Mouse (Mus musculus): ENCODE data around the gene Coro1c.
A peak's percentile ranks its signal among the peaks of the same experiment; 100 is the strongest.

Coro1c gene

GRCm38 (mm10) chr5:113882566-113883383, 25.8 kb downstream of the Coro1c start:
- DNase-seq: no peak

- no peak for DNase-seq
Measured at GRCm38 (mm10) chr5:113881136-113881535, 27.4 kb downstream of the Coro1c start.

- no peak for DNase-seq
Measured at GRCm38 (mm10) chr5:113878943-113879617, 29.5 kb downstream of the Coro1c start.

GRCm38 (mm10) chr5:113877565-113877964, 31.0 kb downstream of the Coro1c start:
- no peak for DNase-seq

- no peak for DNase-seq
Measured at GRCm38 (mm10) chr5:113876176-113876575, 32.4 kb downstream of the Coro1c start.

- DNase-seq: no peak
Measured at GRCm38 (mm10) chr5:113875625-113876024, 32.9 kb downstream of the Coro1c start.

GRCm38 (mm10) chr5:113874063-113875024, 34.2 kb downstream of the Coro1c start:
- DNase-seq: no peak

- DNase-seq: peak; percentile 69
Measured at GRCm38 (mm10) chr5:113872936-113873912, 35.3 kb downstream of the Coro1c start.

GRCm38 (mm10) chr5:113871903-113872548, 36.5 kb downstream of the Coro1c start:
- DNase-seq: no peak

- DNase-seq: no peak
Measured at GRCm38 (mm10) chr5:113870393-113871040, 38.0 kb downstream of the Coro1c start.

- DNase-seq: no peak
Measured at GRCm38 (mm10) chr5:113869132-113869531, 39.4 kb downstream of the Coro1c start.

GRCm38 (mm10) chr5:113864992-113865391, 43.6 kb downstream of the Coro1c start:
- no peak for DNase-seq

- DNase-seq: peak; percentile 54
Measured at GRCm38 (mm10) chr5:113863994-113864393, 44.6 kb downstream of the Coro1c start.

- peak; percentile 74 for DNase-seq
Measured at GRCm38 (mm10) chr5:113862418-113862817, 46.1 kb downstream of the Coro1c start.

GRCm38 (mm10) chr5:113861294-113861693, 47.3 kb downstream of the Coro1c start:
- peak; percentile 52 for DNase-seq

GRCm38 (mm10) chr5:113858971-113859370, 49.6 kb downstream of the Coro1c start:
- peak; percentile 24 for DNase-seq

GRCm38 (mm10) chr5:113858550-113858949, 50.0 kb downstream of the Coro1c start:
- DNase-seq: peak; percentile 27

- DNase-seq: peak; percentile 50
Measured at GRCm38 (mm10) chr5:113857631-113858030, 50.9 kb downstream of the Coro1c start.

GRCm38 (mm10) chr5:113856631-113857030, 51.9 kb downstream of the Coro1c start:
- DNase-seq: no peak

GRCm38 (mm10) chr5:113855696-113856095, 52.9 kb downstream of the Coro1c start:
- peak; percentile 40 for DNase-seq

- DNase-seq: no peak
Measured at GRCm38 (mm10) chr5:113855117-113855516, 53.4 kb downstream of the Coro1c start.
